Mouse (Mus musculus) left cerebral cortex, postnatal 10 days (tissue): ENCODE data around the gene Smyd2. TPM values are rescaled to one million over a fixed set of nuclear protein-coding genes. Genes with fewer than 3 reads are reported as not detected.

Source experiments
- DNase-seq, 2 experiments: peaks; one replicate each; pipeline ENCODE4 v3.0.0; 2021 to 2022; ENCODE audit warnings: low spot score in 2 of 2, mixed read lengths in 1 of 2; ENCODE audit errors: extremely low spot score in 1 of 2
- intact Hi-C: fragments of 180-260 bp; cut with DNase I; formaldehyde crosslinking; loops from one replicate; pipeline ENCODE4 v1.15.1; 2025
- total RNA-seq, 2 experiments: library from RNA; stranded (reverse); gene quantifications; 2 replicates each; pipeline ENCODE4 v1.2.3; 2021

Smyd2 gene
- total RNA-seq, 2 experiments from 2014 or later = 127 to 133 TPM

- no peak for DNase-seq
- intact Hi-C loops = loop anchor here (5.0 kb wide), 1 partner anchor 35 kb away; no protein-coding TSS in a partner anchor
Observed at GRCm38 (mm10) chr1:189922721-189923120, 558 bp upstream of the Smyd2 start.

GRCm38 (mm10) chr1:189921568-189921817 lies 670 bp downstream of the Smyd2 start:
- no peak for DNase-seq
- intact Hi-C loops = loop anchor here (5.0 kb wide), 1 partner anchor 34 kb away; no protein-coding TSS in a partner anchor

- DNase-seq = peak in 1 of 2 experiments; percentile 69
- intact Hi-C loops = loop anchor here (5.0 kb wide), 1 partner anchor 34 kb away; no protein-coding TSS in a partner anchor
Observed at GRCm38 (mm10) chr1:189920701-189921567, 1.2 kb downstream of the Smyd2 start.

GRCm38 (mm10) chr1:189919756-189920155 lies 2.4 kb downstream of the Smyd2 start:
- no peak for DNase-seq
- intact Hi-C loops = loop anchor here (5.0 kb wide), 1 partner anchor 32 kb away; no protein-coding TSS in a partner anchor

GRCm38 (mm10) chr1:189917126-189917500 lies 5.0 kb downstream of the Smyd2 start:
- intact Hi-C loops = no loop called here
- no peak for DNase-seq

GRCm38 (mm10) chr1:189916422-189917125 lies 5.6 kb downstream of the Smyd2 start:
- intact Hi-C loops = no loop called here
- DNase-seq = no peak

- DNase-seq = peak in 1 of 2 experiments; percentile 16
- intact Hi-C loops = no loop called here
Observed at GRCm38 (mm10) chr1:189913093-189913760, 8.9 kb downstream of the Smyd2 start.

GRCm38 (mm10) chr1:189910685-189911345 lies 11.3 kb downstream of the Smyd2 start:
- intact Hi-C loops = no loop called here
- peak in 1 of 2 experiments; percentile 61 for DNase-seq

GRCm38 (mm10) chr1:189903169-189903568 lies 19.0 kb downstream of the Smyd2 start:
- DNase-seq = no peak
- intact Hi-C loops = no loop called here

GRCm38 (mm10) chr1:189902413-189902812 lies 19.8 kb downstream of the Smyd2 start:
- DNase-seq = no peak
- intact Hi-C loops = no loop called here

GRCm38 (mm10) chr1:189899526-189899925 lies 22.6 kb downstream of the Smyd2 start:
- no peak for DNase-seq
- intact Hi-C loops = no loop called here

GRCm38 (mm10) chr1:189898708-189899107 lies 23.5 kb downstream of the Smyd2 start:
- no peak for DNase-seq
- intact Hi-C loops = no loop called here

GRCm38 (mm10) chr1:189897861-189898260 lies 24.3 kb downstream of the Smyd2 start:
- no peak for DNase-seq
- intact Hi-C loops = no loop called here

GRCm38 (mm10) chr1:189894191-189894590 lies 28.0 kb downstream of the Smyd2 start:
- intact Hi-C loops = no loop called here
- no peak for DNase-seq

- DNase-seq = no peak
- intact Hi-C loops = loop anchor here (5.0 kb wide), 1 partner anchor 34 kb away; the partner anchor contains the start of gene Smyd2
Observed at GRCm38 (mm10) chr1:189888749-189889148, 33.4 kb downstream of the Smyd2 start.

- DNase-seq = peak; percentile 41 to 61
- intact Hi-C loops = loop anchor here (2.0 to 5.0 kb wide), 2 partner anchors 35 to 85 kb away; partner anchors contain the start of gene Smyd2
Observed at GRCm38 (mm10) chr1:189887518-189887917, 34.6 kb downstream of the Smyd2 start.

- no peak for DNase-seq
- intact Hi-C loops = loop anchor here (2.0 to 5.0 kb wide), 2 partner anchors 36 to 87 kb away; partner anchors contain the start of gene Smyd2
Observed at GRCm38 (mm10) chr1:189885975-189886374, 36.2 kb downstream of the Smyd2 start.

- intact Hi-C loops = loop anchor here (5.0 kb wide), 3 partner anchors 37 to 863 kb away; partner anchors contain the start of gene Smyd2
Observed at GRCm38 (mm10) chr1:189884951-189885350, 37.2 kb downstream of the Smyd2 start.

More at GRCm38 (mm10) chr1:189884951-189885350, 37.2 kb downstream of the Smyd2 start:
- DNase-seq = no peak
